Mouse (Mus musculus) retina, postnatal 7 days (tissue): Measurements from ENCODE around the gene Fbxl17.

Experiments
- DNase-seq: peaks from one replicate; pipeline ENCODE4 v3.0.0-alpha.2; 2012; ENCODE audit warnings: low read depth, low spot score

The Fbxl17 gene

GRCm38 (mm10) chr17:63328888-63329287, 170.9 kb downstream of the Fbxl17 start:
- no peak for DNase-seq

- no peak for DNase-seq
These were observed 173.6 kb downstream of the Fbxl17 start for GRCm38 (mm10) chr17:63326227-63326626.

- DNase-seq = no peak
These were observed 175.1 kb downstream of the Fbxl17 start for GRCm38 (mm10) chr17:63324672-63325071.

DNA sequence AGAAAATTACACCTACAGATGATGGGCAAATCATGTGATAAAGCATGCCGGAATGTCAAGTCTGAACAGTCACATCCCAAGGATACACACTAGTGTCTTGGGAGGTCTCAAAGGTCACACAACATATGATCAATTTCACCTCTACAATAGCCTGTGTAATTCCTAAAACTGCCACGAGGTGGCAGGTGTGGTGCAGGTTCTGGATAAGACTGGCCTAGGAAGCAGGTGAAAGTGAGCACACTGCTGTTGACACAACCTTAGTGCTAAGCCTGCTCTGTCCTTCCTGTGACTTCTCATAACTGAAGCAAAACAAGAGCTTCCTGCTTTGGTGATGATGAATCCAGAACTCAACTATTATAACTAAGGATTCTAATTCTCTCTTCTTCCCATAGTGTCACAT, 175.8 kb downstream of the Fbxl17 start:
- DNase-seq = peak; percentile 39

DNA sequence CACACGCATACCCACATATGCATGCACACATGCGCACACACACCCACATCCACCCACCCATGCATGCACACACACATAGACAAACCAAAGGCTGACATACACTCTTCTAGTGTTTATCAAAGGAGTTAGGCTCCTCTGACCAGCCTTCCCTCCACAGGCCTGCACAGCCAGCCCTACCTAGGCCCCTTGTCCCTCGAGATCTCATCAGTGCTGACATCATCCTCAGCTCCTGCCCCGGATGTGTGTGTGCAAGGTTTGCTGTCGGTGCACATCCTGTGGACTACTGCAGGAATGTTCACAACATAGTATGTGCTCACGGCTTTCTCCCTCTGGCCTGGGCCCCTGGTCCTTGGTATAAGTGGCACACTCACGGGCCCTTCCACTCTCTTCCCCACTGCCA, 177.0 kb downstream of the Fbxl17 start:
- no peak for DNase-seq

- DNase-seq = no peak
These were observed 178.5 kb downstream of the Fbxl17 start for GRCm38 (mm10) chr17:63321290-63321689.

- no peak for DNase-seq
These were observed 182.3 kb downstream of the Fbxl17 start for GRCm38 (mm10) chr17:63317518-63317917.

DNA sequence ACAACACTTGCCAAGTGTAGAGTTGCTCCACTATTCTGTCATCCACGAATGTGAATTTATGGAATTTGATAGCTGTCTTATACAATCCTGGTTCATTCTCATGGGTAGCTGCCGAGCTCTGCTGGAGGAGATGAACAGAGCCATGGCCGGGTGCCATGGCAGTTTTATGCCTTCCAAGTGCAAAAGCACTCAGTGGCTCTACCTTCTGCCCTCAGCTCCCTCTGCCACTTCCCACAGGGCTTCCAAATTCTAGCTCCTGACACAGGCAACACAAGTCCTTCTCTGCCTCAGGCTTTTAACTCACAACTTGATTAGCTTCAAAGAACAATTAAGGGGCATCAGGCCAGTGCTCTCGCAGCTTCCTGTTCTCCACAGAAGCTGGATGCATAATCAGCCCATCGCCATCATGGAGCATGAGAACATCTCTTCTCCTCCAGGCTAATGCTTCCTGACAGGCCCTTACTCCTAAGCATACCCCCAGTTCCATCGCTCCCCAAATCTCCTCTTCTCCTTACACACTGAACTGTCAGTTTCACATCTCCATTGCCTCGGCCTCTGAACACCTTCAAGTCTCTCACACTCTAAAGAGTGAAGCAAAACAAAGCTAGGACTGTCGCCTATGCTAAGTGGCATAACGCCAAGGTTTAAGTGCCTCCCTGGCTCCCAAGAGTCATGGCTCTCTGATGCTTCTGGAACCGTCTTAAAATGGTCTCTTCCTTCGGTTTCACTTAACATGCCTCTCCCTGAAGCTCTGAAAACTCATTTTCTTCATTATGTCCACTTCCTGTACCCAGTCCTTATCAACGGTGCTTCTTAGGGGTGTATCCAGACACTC, 184.0 kb downstream of the Fbxl17 start:
- DNase-seq = no peak

- DNase-seq = no peak
These were observed 187.0 kb downstream of the Fbxl17 start for GRCm38 (mm10) chr17:63312804-63313203.

DNA sequence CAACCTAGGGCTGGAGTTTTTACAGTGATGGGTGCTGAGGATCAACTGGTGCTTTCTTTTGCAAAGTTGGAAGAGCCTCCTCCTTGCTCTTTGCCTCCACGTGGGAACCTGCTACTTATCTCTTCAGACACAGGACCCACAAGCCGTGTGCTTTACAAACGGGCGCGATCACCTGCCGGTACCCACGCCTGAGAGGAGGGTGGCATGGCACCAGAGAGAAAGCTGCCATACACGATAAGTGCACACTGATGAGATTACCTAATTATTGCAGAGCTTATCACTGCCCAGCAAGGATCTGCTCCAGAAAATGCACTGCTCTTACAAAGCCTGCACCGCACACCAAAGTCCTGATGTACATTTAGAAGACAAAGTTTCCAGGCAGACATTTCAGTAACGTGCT, 187.5 kb downstream of the Fbxl17 start:
- no peak for DNase-seq

DNA sequence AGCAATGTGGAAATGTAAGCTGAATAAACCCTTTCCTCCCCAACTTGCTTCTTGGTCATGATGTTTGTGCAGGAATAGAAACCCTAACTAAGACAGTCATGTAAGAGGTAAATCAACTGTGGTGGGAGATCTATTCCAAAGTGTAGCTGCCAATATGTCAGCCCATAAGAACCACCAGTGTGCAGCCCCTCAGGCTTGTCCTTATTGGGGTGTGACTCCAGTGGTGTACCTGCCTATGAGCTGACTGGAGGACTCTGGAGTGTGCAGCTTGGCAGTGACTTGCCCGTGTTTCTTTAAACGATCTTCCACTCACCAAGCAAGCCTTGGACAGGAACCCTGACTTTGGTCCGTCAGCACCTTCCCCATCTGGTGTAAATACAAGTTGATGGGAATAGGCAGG, 188.2 kb downstream of the Fbxl17 start:
- no peak for DNase-seq

DNA sequence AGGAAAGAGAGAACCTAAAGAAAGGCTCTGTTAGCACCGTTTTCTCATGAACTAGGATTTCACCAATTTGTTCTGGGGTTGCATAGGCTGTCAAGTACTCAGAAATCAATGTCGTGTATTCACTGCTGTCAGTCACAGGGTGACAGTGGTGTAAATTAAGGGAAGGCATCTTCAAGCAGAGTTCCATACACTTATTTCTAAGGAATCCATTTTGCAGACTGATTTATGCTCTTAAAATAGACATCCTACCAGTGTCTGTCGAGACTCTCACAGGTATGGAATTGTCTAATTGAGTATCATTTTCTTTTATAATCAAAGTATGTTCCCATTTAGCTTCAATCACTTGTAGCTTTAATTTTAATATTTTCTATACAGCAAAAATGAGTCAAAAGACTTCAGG, 189.8 kb downstream of the Fbxl17 start:
- no peak for DNase-seq

DNA sequence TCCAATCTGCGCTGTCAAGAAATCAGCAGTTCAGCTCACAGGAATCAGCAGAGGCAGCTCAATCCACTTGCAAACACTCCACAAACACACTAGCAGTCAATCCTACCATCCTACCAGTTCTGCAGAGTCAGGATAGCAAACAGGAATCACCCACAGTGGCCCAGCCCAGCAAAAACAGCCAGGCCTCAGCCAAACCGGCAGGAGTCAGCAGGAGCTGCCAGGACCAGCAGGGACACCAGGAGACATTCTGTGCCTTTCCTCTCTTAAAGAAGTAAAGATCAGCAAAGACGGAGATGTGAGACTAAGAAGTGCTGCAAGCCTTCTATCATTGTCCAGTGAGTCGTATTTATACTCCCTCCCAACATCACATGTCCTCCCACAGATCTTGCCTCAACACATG, 196.0 kb downstream of the Fbxl17 start:
- no peak for DNase-seq

DNA sequence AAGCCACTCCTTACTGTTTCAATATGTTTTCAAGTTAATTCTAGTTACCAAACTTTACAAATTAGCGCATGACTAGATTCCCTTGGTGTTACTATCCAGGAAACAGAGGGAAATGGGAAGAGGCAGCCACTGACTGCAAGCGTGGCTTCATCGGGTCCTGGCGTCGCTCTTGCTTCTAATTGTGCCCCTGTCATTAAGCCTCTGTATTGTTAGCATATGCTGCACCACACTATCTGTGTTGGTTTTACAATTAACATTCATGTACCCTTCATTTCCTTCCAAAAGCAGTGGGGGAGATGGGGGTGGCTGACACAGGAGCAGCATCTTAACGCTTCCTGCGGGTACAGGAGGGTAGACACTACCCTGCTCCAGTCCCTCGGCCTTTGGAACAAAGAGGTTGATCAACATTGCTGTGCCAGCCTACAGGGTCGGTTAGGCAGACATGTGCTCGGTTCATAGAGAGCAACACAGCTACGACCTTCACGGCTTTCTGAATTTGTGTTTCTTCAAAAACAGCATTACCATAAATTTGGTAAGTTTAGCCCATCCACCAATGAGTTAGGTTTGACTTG, 197.9 kb downstream of the Fbxl17 start:
- DNase-seq = no peak

- DNase-seq = no peak
These were observed 204.3 kb downstream of the Fbxl17 start for GRCm38 (mm10) chr17:63295471-63295870.

DNA sequence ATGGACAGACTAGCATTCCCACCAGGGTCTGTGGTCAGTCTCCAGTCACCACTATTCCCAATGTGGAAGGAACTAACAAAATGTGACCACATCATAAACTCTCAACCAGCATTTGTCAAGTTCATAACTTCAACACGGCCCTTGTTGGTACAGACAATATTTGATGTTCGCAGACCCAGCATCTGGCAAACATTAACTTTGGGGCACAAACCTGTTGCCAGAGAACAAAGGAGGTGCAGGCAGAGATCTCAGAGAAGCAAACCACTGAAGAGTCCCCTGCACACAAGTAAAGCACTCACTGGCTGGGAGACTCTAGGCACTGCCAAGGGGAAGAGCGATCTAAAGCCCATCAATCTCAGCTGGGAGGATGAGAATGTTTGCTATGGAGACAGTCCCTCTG, 204.9 kb downstream of the Fbxl17 start:
- DNase-seq = no peak

DNA sequence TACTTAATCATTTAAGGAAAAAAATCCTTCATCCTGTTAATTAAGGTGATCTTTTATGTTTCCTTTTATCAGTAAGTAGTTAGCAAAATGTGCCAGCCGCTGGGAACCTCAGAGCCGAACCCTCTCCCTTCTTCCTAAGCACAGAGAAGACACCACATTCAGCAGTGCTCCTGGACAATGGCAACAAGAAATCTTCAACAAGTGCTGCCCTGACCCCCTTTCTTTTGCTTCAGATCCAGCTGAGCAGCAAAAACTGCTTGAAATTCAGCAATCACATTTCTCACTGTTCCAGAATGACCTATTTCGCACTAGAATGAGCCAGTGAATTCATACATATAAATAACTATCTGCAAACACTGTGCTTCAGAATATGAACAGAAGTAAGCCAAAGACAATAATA, 205.8 kb downstream of the Fbxl17 start:
- DNase-seq = no peak

DNA sequence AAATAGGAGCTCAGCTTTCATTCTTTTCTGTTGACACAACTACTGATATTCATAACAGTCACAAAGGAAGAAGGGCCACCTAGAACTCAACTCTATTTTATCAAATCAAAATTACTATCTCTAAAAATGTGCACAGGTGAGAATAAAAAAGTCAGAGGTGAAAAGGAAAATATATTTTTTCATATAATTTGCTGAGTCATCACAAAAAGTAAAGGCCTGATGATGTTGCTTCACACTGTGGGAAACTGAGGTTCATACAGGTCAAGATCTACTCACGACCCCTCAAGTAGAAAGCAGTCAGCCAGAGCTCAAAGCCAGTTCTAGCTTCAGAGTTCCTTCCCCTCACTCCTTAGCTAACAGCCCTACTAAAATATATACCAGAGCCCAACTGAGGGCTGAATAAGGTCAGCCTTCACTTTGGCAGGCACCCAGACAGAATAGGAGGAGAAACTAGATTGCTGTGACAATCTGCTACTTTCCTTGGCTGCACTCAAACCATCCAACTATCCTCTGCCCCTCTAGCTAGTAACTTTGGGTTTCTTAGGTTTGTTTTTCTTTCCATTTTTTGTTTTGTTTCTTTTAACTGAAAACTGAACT, 210.4 kb downstream of the Fbxl17 start:
- DNase-seq = no peak

DNA sequence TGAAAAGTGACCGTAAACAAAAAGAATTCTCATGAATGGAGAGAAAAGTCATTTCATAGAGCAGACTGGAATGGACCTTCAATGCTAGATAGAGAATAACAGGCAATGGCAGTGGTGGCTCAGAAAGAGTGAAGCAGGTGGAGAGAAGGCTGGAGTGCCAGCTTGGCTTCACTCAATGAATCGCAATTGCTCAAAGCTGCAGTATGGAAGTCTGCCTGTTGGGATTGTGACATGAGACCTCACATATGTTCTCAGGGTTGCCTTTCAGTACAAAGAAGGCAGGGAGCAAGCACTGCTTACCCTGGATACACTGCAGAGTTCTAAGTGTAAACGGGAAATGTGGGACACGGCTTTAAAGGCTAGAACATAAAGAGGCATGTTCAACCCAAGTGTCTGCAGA, 211.0 kb downstream of the Fbxl17 start:
- DNase-seq = no peak

DNA sequence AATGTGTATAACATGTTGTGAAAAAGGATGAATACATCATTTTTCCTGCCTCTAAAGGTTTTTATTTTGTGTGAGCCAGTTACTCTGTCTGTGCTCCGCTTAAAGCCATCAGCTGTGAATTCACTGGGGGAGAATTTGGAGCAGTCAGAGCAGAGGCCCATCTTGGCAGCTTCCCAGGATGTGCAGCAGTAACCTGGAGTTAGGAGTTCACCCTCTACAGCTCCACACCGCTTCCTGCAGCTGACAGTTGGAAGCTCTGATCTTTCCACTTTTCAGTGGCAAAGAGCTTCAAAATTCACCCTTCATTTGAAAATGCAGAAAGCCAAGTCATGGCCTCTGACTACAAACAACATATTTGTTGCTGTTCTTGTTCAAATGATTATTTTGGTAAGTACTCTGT, 212.4 kb downstream of the Fbxl17 start:
- DNase-seq = no peak

- DNase-seq = no peak
These were observed 214.4 kb downstream of the Fbxl17 start for GRCm38 (mm10) chr17:63285265-63285939.

DNA sequence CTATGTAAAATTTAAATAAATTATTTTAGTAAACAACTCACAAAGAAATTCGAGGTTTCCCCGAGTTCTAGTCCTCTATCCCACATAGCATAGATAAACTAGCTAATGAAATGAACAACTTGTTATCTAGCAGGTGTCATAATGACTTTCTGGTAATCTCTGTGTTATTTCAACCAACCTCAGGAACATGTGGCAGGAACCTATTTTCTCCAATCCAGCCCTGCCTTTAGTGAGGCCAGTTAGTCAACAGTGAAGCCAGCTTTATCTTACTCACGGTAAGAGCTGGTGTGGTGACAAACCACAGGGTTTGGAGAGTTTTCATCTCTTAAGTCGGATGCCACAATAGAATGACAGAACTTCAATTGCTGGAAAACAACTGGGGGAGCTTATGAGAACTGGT, 215.7 kb downstream of the Fbxl17 start:
- DNase-seq = no peak

- DNase-seq = no peak
These were observed 217.8 kb downstream of the Fbxl17 start for GRCm38 (mm10) chr17:63282004-63282403.
